Mouse (Mus musculus): ENCODE measurements around the gene Dhx36. TPM values are rescaled to one million over a fixed set of nuclear protein-coding genes. Genes with fewer than 3 reads are reported as not detected.

Dhx36 gene
- 49.8 TPM for polyA plus RNA-seq (2015; fragmentation: Illumina TruSeq; extraction: RNeasy Lipid Tissue Mini Kit (QIAGEN cat#74804); ENCODE audit: low read depth, low replicate concordance)

GRCm38 (mm10) chr3:62506488-62507205, at the start of gene Dhx36:
Gene Dhx36, minus strand, starts transcription at chr3:62507004.

Other genes starting within 250 kb of the Dhx36 start
- gene Arhgef26, start 168.7 kb downstream of the Dhx36 start, polyA plus RNA-seq (2015; fragmentation: Illumina TruSeq; extraction: RNeasy Lipid Tissue Mini Kit (QIAGEN cat#74804); ENCODE audit: low read depth, low replicate concordance) = 17.9 TPM
- gene Gpr149, start 98.1 kb upstream of the Dhx36 start, polyA plus RNA-seq (2015; fragmentation: Illumina TruSeq; extraction: RNeasy Lipid Tissue Mini Kit (QIAGEN cat#74804); ENCODE audit: low read depth, low replicate concordance) = 1.7 TPM